Mouse (Mus musculus) heart, adult 2 months (tissue): ENCODE results near the gene Vamp4. TPM values are rescaled to one million over a fixed set of nuclear protein-coding genes. Genes with fewer than 3 reads are reported as not detected.

Experiments used
- DNase-seq, 2 experiments: peaks; one replicate each; pipeline ENCODE4 v3.0.0; 2021
- H3K27ac ChIP-seq: fragments of 200-600 bp; 2 replicates; pipeline ENCODE4 v1.8.1; 2022
- H3K27me3 ChIP-seq: fragments of 200-500 bp; 2 replicates; pipeline ENCODE4 v1.6.1; 2012; ENCODE audit warnings: mild to moderate bottlenecking, low read length, inconsistent platforms, mixed read lengths; ENCODE audit not compliant: control insufficient read depth, insufficient read depth
- H3K36me3 ChIP-seq: fragments of 200-500 bp; 2 replicates; pipeline ENCODE4 v1.6.1; 2012; ENCODE audit warnings: low read length, inconsistent platforms; ENCODE audit not compliant: control insufficient read depth, insufficient read depth
- H3K4me1 ChIP-seq: fragments of 200-500 bp; 2 replicates; pipeline ENCODE4 v1.6.1; 2011; ENCODE audit warnings: low read length; ENCODE audit not compliant: control insufficient read depth, insufficient read depth
- H3K4me3 ChIP-seq: fragments of 200-600 bp; 2 replicates; pipeline ENCODE4 v1.8.1; 2022
- H3K79me2 ChIP-seq: fragments of 200-500 bp; replicated peaks from 2 replicates; pipeline ENCODE4 v1.6.1; 2012; ENCODE audit warnings: mild to moderate bottlenecking, inconsistent platforms, low read length, moderate library complexity, mixed read lengths; ENCODE audit not compliant: control insufficient read depth, insufficient read depth
- H3K9ac ChIP-seq: fragments of 200-500 bp; 2 replicates; pipeline ENCODE4 v1.6.1; 2012; ENCODE audit warnings: low read depth, mild to moderate bottlenecking, control low read depth, inconsistent platforms, low read length, mixed read lengths
- CTCF ChIP-seq: fragments of 200-600 bp; IDR thresholded peaks from 2 replicates; pipeline ENCODE4 v1.8.1; 2022; ENCODE audit warnings: antibody characterized with exemption, mild to moderate bottlenecking, moderate library complexity
- EP300 ChIP-seq: fragments of 200-500 bp; IDR thresholded peaks from 2 replicates; pipeline ENCODE4 v1.6.1; 2011; ENCODE audit warnings: low read depth, low read length, control low read depth; ENCODE audit not compliant: insufficient read depth
- POLR2A ChIP-seq: fragments of 200-500 bp; IDR thresholded peaks from 2 replicates; pipeline ENCODE4 v1.6.1; 2011; ENCODE audit warnings: mild to moderate bottlenecking, low read depth, low read length, control low read depth; ENCODE audit not compliant: insufficient read depth
- WGBS: fragments of 180-500 bp; shearing (Covaris S2); methylation state at CpG from one replicate; pipeline ENCODE4 v1.1.7; 2018; 5-methylcytosine and 5-hydroxymethylcytosine counted together
- intact Hi-C: fragments of 180-260 bp; cut with DNase I; formaldehyde crosslinking; loops from one replicate; pipeline ENCODE4 v1.15.1; 2025
- polyA plus RNA-seq: library from polyadenylated mRNA; depleted of rRNA; stranded (reverse); fragments of >200 nt; gene quantifications from 2 replicates; pipeline ENCODE4 v1.2.3, GENCODE M21; 2012
- total RNA-seq, 2 experiments: library from RNA; stranded (reverse); gene quantifications; 2 replicates each; pipeline ENCODE4 v1.2.3; 2021

Vamp4 gene
- total and polyA plus RNA-seq, 3 experiments = 6.8 to 23.1 (median 22.5) TPM

DNA sequence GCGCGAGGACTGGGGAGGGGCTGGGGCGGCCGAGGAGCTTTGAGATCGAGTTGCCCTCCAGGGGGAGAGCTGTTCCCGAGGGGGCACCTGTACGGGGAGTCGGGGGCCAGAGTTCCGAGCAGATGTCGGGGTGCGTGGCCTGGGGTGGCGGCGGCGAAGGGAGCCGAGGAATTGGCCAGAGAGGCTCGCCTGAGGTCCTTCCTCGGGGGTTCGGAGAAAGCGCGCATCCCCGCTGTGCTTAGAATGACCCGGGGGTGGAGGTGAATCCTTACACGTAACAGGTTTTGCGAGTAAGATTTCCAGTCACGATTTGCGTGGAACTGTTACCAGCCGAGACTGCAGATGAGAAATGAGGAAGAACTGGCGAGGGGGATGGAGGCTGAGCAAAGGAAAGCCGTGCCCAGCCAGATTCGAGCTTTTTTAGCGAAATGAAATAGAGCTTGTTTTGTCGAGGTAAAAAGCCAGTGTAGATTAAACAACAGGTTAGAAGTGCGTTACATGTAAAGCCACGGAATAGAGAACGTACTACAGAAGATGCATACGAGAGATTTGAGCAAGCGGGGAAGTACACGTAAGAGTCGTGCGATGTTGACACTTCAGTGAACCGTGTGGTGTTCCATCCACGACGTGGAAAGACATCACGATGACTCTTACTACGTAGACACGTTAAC lies 751 bp downstream of the Vamp4 start:
- no peaks in the 10 kb centered on the region; the same call in 1 of the 2 replicates for H3K36me3 ChIP-seq
- no peaks in the 10 kb centered on the region for H3K79me2 ChIP-seq
- TF ChIP-seq POLR2A = 0 out of 2 replicates have a peak, but pooled peaks have one; percentile 35
- no peak for TF ChIP-seq CTCF
- peak overlapping the region; percentile 92 for H3K4me3 ChIP-seq
- H3K27me3 ChIP-seq = no peaks in the 10 kb centered on the region
- intact Hi-C loops = loop anchor here (5.0 kb wide), 1 partner anchor 96 kb away; no protein-coding TSS in a partner anchor
- peak in 1 of 2 experiments; percentile 47 for DNase-seq
- peak overlapping the region; percentile 89 for H3K27ac ChIP-seq
- under 1% methylated on average over 44 of the region's 46 CpGs for WGBS
- H3K9ac ChIP-seq = peak overlapping the region; percentile 90
- H3K4me1 ChIP-seq = no peaks in the 10 kb centered on the region; the same call in 1 of the 2 replicates

DNA sequence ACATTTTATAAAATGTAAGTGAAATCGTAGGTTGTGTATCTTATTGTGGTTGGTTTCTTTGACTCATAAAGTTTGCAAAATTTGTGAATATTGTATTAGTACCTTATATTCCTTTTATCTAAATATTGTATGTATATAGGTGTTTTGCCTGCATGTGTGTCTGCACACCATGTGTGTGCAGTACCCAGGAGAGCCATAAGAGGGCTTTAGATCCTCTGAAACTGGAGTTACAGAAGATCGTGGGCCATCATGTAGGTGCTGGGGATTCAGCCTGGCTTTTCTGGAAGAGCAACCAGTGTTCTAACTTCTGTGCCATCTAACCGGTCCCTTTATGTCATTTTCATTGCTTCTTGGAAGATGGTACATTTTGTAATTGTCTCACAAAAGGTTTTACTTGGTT lies 4.8 kb downstream of the Vamp4 start:
- intact Hi-C loops = no loop called here
- H3K9ac ChIP-seq = no peak overlapping the region
- no peak overlapping the region for H3K4me3 ChIP-seq
- no peaks in the 10 kb centered on the region for H3K4me1 ChIP-seq
- H3K27me3 ChIP-seq = no peaks in the 10 kb centered on the region
- DNase-seq = no peak
- no peak overlapping the region for H3K27ac ChIP-seq
- 98% methylated on average over 3 of the region's 3 CpGs for WGBS
- H3K36me3 ChIP-seq = no peaks in the 10 kb centered on the region; the same call in none of the 2 replicates
- TF ChIP-seq CTCF (peak; percentile 28), EP300 (no peak)
- no peaks in the 10 kb centered on the region; the same call in 1 of the 2 replicates for H3K79me2 ChIP-seq

DNA sequence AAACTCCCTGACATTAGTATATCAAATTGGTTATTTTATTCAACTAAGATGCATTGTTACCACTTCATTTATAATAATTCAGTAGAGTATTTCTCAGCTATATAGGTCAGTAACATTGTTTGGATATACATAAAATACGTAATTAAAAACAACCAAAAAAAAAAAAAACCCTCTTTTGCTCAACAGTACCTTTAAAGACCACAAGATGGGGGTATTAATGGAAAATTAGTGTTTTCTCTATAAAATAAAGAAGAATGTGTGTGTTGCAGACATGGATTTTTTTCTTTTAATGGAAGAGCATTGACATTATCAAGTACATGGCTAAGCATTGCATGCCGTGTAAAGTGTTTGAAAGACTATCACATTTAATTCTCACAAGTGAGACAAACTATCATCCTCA lies 12.6 kb downstream of the Vamp4 start:
- Histone ChIP-seq H3K79me2 (no peaks in the 10 kb centered on the region; the same call in 1 of the 2 replicates), H3K36me3 (peaks cover 2% of the 10 kb centered on the region; the same call in 1 of the 2 replicates), H3K9ac (no peak overlapping the region), H3K4me3 (no peak overlapping the region), H3K27ac (no peak overlapping the region), H3K4me1 (no peaks in the 10 kb centered on the region), H3K27me3 (no peaks in the 10 kb centered on the region)
- intact Hi-C loops = no loop called here
- TF ChIP-seq POLR2A (no peak), CTCF (peak; percentile 55)
- DNase-seq = no peak
- 80% methylated on average over 2 of the region's 2 CpGs for WGBS

DNA sequence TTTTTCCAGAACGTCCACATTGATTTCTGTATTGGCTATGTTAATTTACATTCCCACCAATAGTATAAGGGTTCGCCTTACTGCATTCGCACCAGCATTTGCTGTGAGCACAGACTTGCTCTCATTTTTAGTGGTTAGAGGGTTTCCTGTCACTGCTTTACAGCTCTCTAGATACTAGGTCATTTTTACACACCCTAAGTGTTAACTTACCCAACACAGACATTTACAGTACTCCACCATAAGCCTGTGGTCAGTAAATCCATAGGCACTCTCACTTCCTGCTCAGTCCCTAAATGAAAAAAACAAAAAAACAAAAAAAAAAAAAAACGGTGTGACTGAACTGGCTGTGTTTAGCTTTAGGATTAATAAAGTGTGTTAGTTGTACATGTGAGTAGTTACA lies 16.0 kb downstream of the Vamp4 start:
- WGBS = 81% methylated on average over 4 of the region's 4 CpGs
- intact Hi-C loops = no loop called here
- H3K36me3 ChIP-seq = peaks cover 2% of the 10 kb centered on the region; the same call in 1 of the 2 replicates
- H3K27me3 ChIP-seq = no peaks in the 10 kb centered on the region
- no peak overlapping the region for H3K27ac ChIP-seq
- no peak overlapping the region for H3K9ac ChIP-seq
- H3K79me2 ChIP-seq = no peaks in the 10 kb centered on the region; the same call in 1 of the 2 replicates
- no peak for TF ChIP-seq CTCF
- no peak for TF ChIP-seq EP300
- no peak for TF ChIP-seq POLR2A
- no peaks in the 10 kb centered on the region; the same call in 1 of the 2 replicates for H3K4me1 ChIP-seq
- no peak overlapping the region for H3K4me3 ChIP-seq
- no peak for DNase-seq

DNA sequence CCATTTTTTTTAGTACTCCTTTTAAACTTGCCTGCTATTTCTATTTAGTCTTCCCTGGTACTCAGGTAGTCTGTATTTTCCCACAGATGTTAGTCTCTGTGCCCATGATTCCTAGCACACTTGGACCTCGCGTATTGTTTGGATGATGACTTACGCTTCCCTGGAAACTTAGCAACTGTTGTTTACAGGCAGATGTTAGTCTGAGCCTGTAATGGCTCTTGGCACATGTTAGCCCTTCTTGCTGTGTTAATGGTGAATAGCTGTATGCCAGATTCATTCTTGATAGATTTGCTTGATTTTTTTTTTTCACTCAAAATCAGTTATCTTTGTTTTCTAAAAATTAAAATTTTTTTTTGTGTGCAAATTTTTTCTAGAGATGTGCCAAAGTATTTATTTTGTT lies 18.3 kb downstream of the Vamp4 start:
- DNase-seq = no peak
- Histone ChIP-seq H3K4me1 (no peaks in the 10 kb centered on the region; the same call in 1 of the 2 replicates), H3K36me3 (peaks cover 2% of the 10 kb centered on the region; the same call in 1 of the 2 replicates), H3K79me2 (no peaks in the 10 kb centered on the region), H3K27ac (no peak overlapping the region; the same call in 1 of the 2 replicates), H3K4me3 (no peak overlapping the region), H3K27me3 (no peaks in the 10 kb centered on the region), H3K9ac (no peak overlapping the region)
- 67% methylated on average over 3 of the region's 3 CpGs for WGBS
- intact Hi-C loops = no loop called here
- no peak for TF ChIP-seq EP300
- no peak for TF ChIP-seq POLR2A
- TF ChIP-seq CTCF = no peak

DNA sequence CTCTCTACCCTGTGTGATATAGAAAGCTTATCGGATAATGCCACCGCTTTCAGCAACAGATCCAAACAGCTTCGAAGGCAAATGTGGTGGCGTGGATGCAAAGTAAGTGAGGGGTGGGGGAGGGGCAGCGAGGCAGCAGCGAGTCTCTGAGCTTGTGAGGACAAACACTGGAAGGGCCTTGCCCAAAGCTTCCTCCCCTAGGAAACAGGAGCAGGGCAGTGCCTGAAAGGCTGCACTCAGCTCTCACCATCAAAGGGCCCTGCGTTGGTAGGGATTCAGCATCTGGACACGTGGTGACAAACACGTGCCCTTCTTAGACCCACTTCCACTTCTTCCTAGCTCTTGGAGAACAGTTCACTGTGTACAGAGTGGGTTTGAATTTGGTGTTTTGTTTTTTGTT lies 19.1 kb downstream of the Vamp4 start:
- Histone ChIP-seq H3K4me1 (no peaks in the 10 kb centered on the region; the same call in 1 of the 2 replicates), H3K79me2 (no peaks in the 10 kb centered on the region), H3K27me3 (no peaks in the 10 kb centered on the region), H3K27ac (peak overlapping the region; percentile 22; the same call in 1 of the 2 replicates), H3K9ac (no peak overlapping the region), H3K4me3 (no peak overlapping the region), H3K36me3 (no peaks in the 10 kb centered on the region)
- WGBS = 36% methylated on average over 9 of the region's 9 CpGs
- intact Hi-C loops = no loop called here
- TF ChIP-seq CTCF (no peak), POLR2A (no peak), EP300 (no peak)
- peak in 1 of 2 experiments; percentile 9 for DNase-seq
